Mouse (Mus musculus): ENCODE data around the gene Cfap77. TPM values are rescaled to one million over a fixed set of nuclear protein-coding genes. Genes with fewer than 3 reads are reported as not detected.

Gene Cfap77
- total and polyA plus RNA-seq, 3 experiments: 0.55 to 2.2 (median 0.73) TPM

- Histone ChIP-seq H3K9me3 (replicated peaks) (no peaks in the 10 kb centered on the region), H3K27me3 (ENCODE audit: insufficient read depth, low read length) (peaks cover 26% of the 10 kb centered on the region; the same call in 1 of the 2 replicates)
These were observed 80.3 kb downstream of the Cfap77 start for GRCm38 (mm10) chr2:28974520-28974919.

GRCm38 (mm10) chr2:28973832-28974450, 80.9 kb downstream of the Cfap77 start:
- no peaks in the 10 kb centered on the region for H3K4me1 ChIP-seq (ENCODE audit: insufficient read depth, low read depth, low read length)
- no peak for ATAC-seq (ENCODE audit: extremely low read depth, insufficient number of reproducible peaks, low FRiP score, poor library complexity, severe bottlenecking)
- H3K27me3 ChIP-seq (ENCODE audit: insufficient read depth, low read length): peaks cover 26% of the 10 kb centered on the region; the same call in 1 of the 2 replicates
- H3K9me3 ChIP-seq (replicated peaks): no peaks in the 10 kb centered on the region
- no peak overlapping the region for H3K4me3 ChIP-seq (ENCODE audit: low read depth, low read length)
- TF ChIP-seq TAL1 (conservative IDR thresholded peaks at IDR 0.05; ENCODE audit: low read depth, low read length) (no peak), CTCF (IDR thresholded peaks at IDR 0.05; ENCODE audit: low read depth, low read length) (no peak), GATA1 (IDR thresholded peaks at IDR 0.05; ENCODE audit: borderline replicate concordance, low read length) (no peak), GATA2 (IDR thresholded peaks at IDR 0.05; ENCODE audit: borderline replicate concordance, low read depth, low read length) (no peak), POLR2AphosphoS5 (IDR thresholded peaks at IDR 0.05; ENCODE audit: insufficient replicate concordance, low read depth, low read length) (no peak)
- H3K36me3 ChIP-seq (replicated peaks): no peaks in the 10 kb centered on the region
- no peak for DNase-seq (ENCODE audit: low spot score)

More at GRCm38 (mm10) chr2:28974520-28974919, 80.3 kb downstream of the Cfap77 start:
- TF ChIP-seq GATA1 (IDR thresholded peaks at IDR 0.05; ENCODE audit: borderline replicate concordance, low read length): no peak
- TF ChIP-seq CTCF (IDR thresholded peaks at IDR 0.05; ENCODE audit: low read depth, low read length): no peak
- no peak for TF ChIP-seq POLR2AphosphoS5 (IDR thresholded peaks at IDR 0.05; ENCODE audit: insufficient replicate concordance, low read depth, low read length)
- TF ChIP-seq TAL1 (conservative IDR thresholded peaks at IDR 0.05; ENCODE audit: low read depth, low read length): no peak
- no peak for TF ChIP-seq GATA2 (IDR thresholded peaks at IDR 0.05; ENCODE audit: borderline replicate concordance, low read depth, low read length)
- Histone ChIP-seq H3K36me3 (replicated peaks) (no peaks in the 10 kb centered on the region), H3K4me3 (ENCODE audit: low read depth, low read length) (no peak overlapping the region), H3K4me1 (ENCODE audit: insufficient read depth, low read depth, low read length) (no peaks in the 10 kb centered on the region)
- DNase-seq (ENCODE audit: low spot score) (no peak), ATAC-seq (ENCODE audit: extremely low read depth, insufficient number of reproducible peaks, low FRiP score, poor library complexity, severe bottlenecking) (no peak)

GRCm38 (mm10) chr2:28970424-28970823, 84.4 kb downstream of the Cfap77 start:
- ATAC-seq (ENCODE audit: extremely low read depth, insufficient number of reproducible peaks, low FRiP score, poor library complexity, severe bottlenecking) (no peak), DNase-seq (ENCODE audit: low spot score) (no peak)
- no peaks in the 10 kb centered on the region for H3K9me3 ChIP-seq (replicated peaks)
- H3K4me1 ChIP-seq (ENCODE audit: insufficient read depth, low read depth, low read length): no peaks in the 10 kb centered on the region
- TF ChIP-seq GATA2 (IDR thresholded peaks at IDR 0.05; ENCODE audit: borderline replicate concordance, low read depth, low read length): no peak
- no peak for TF ChIP-seq TAL1 (conservative IDR thresholded peaks at IDR 0.05; ENCODE audit: low read depth, low read length)
- TF ChIP-seq POLR2AphosphoS5 (IDR thresholded peaks at IDR 0.05; ENCODE audit: insufficient replicate concordance, low read depth, low read length): no peak
- TF ChIP-seq CTCF (IDR thresholded peaks at IDR 0.05; ENCODE audit: low read depth, low read length): no peak
- no peak for TF ChIP-seq GATA1 (IDR thresholded peaks at IDR 0.05; ENCODE audit: borderline replicate concordance, low read length)
- H3K27me3 ChIP-seq (ENCODE audit: insufficient read depth, low read length): peaks cover 24% of the 10 kb centered on the region; the same call in 1 of the 2 replicates
- no peaks in the 10 kb centered on the region for H3K36me3 ChIP-seq (replicated peaks)
- H3K4me3 ChIP-seq (ENCODE audit: low read depth, low read length): no peak overlapping the region

- Histone ChIP-seq H3K4me1 (ENCODE audit: insufficient read depth, low read depth, low read length) (no peaks in the 10 kb centered on the region), H3K9me3 (replicated peaks) (no peaks in the 10 kb centered on the region), H3K4me3 (ENCODE audit: low read depth, low read length) (no peak overlapping the region), H3K27me3 (ENCODE audit: insufficient read depth, low read length) (peaks cover 12% of the 10 kb centered on the region), H3K36me3 (replicated peaks) (no peaks in the 10 kb centered on the region)
- no peak for TF ChIP-seq CTCF (IDR thresholded peaks at IDR 0.05; ENCODE audit: low read depth, low read length)
- TF ChIP-seq POLR2AphosphoS5 (IDR thresholded peaks at IDR 0.05; ENCODE audit: insufficient replicate concordance, low read depth, low read length): no peak
- TF ChIP-seq TAL1 (conservative IDR thresholded peaks at IDR 0.05; ENCODE audit: low read depth, low read length): no peak
- TF ChIP-seq GATA2 (IDR thresholded peaks at IDR 0.05; ENCODE audit: borderline replicate concordance, low read depth, low read length): no peak
- no peak for TF ChIP-seq GATA1 (IDR thresholded peaks at IDR 0.05; ENCODE audit: borderline replicate concordance, low read length)
- DNase-seq (ENCODE audit: low spot score) (no peak), ATAC-seq (ENCODE audit: extremely low read depth, insufficient number of reproducible peaks, low FRiP score, poor library complexity, severe bottlenecking) (no peak)
These were observed 86.6 kb downstream of the Cfap77 start for GRCm38 (mm10) chr2:28968278-28968677.

- Histone ChIP-seq H3K27me3 (ENCODE audit: insufficient read depth, low read length) (peaks cover 24% of the 10 kb centered on the region), H3K36me3 (replicated peaks) (no peaks in the 10 kb centered on the region), H3K4me3 (ENCODE audit: low read depth, low read length) (no peak overlapping the region), H3K9me3 (replicated peaks) (no peaks in the 10 kb centered on the region), H3K4me1 (ENCODE audit: insufficient read depth, low read depth, low read length) (no peaks in the 10 kb centered on the region)
- DNase-seq (ENCODE audit: low spot score) (no peak), ATAC-seq (ENCODE audit: extremely low read depth, insufficient number of reproducible peaks, low FRiP score, poor library complexity, severe bottlenecking) (no peak)
- TF ChIP-seq GATA2 (IDR thresholded peaks at IDR 0.05; ENCODE audit: borderline replicate concordance, low read depth, low read length) (no peak), POLR2AphosphoS5 (IDR thresholded peaks at IDR 0.05; ENCODE audit: insufficient replicate concordance, low read depth, low read length) (no peak), GATA1 (IDR thresholded peaks at IDR 0.05; ENCODE audit: borderline replicate concordance, low read length) (no peak), TAL1 (conservative IDR thresholded peaks at IDR 0.05; ENCODE audit: low read depth, low read length) (no peak), CTCF (IDR thresholded peaks at IDR 0.05; ENCODE audit: low read depth, low read length) (no peak)
These were observed 88.6 kb downstream of the Cfap77 start for GRCm38 (mm10) chr2:28966151-28966795.

GRCm38 (mm10) chr2:28963565-28963964, 91.3 kb downstream of the Cfap77 start:
- Histone ChIP-seq H3K4me1 (ENCODE audit: insufficient read depth, low read depth, low read length) (no peaks in the 10 kb centered on the region), H3K27me3 (ENCODE audit: insufficient read depth, low read length) (peaks cover 29% of the 10 kb centered on the region), H3K36me3 (replicated peaks) (no peaks in the 10 kb centered on the region), H3K9me3 (replicated peaks) (no peaks in the 10 kb centered on the region), H3K4me3 (ENCODE audit: low read depth, low read length) (no peak overlapping the region)
- no peak for DNase-seq (ENCODE audit: low spot score)
- no peak for ATAC-seq (ENCODE audit: extremely low read depth, insufficient number of reproducible peaks, low FRiP score, poor library complexity, severe bottlenecking)
- TF ChIP-seq CTCF (IDR thresholded peaks at IDR 0.05; ENCODE audit: low read depth, low read length): no peak
- no peak for TF ChIP-seq GATA2 (IDR thresholded peaks at IDR 0.05; ENCODE audit: borderline replicate concordance, low read depth, low read length)
- TF ChIP-seq TAL1 (conservative IDR thresholded peaks at IDR 0.05; ENCODE audit: low read depth, low read length): no peak
- TF ChIP-seq GATA1 (IDR thresholded peaks at IDR 0.05; ENCODE audit: borderline replicate concordance, low read length): no peak
- TF ChIP-seq POLR2AphosphoS5 (IDR thresholded peaks at IDR 0.05; ENCODE audit: insufficient replicate concordance, low read depth, low read length): no peak
